Mouse (Mus musculus) spleen, adult 18-20 months (tissue): ENCODE results near the gene Treml1.
"Not testable (repeated sequence)": the region's sequence is repeated elsewhere in the genome, so short reads cannot be mapped to it uniquely, and the experiment has no call there.

Experiments used
- DNase-seq, 2 experiments: peaks; one replicate each; pipeline ENCODE4 v3.0.0; 2022; ENCODE audit warnings: mixed read lengths in 2 of 2

The Treml1 gene

DNA sequence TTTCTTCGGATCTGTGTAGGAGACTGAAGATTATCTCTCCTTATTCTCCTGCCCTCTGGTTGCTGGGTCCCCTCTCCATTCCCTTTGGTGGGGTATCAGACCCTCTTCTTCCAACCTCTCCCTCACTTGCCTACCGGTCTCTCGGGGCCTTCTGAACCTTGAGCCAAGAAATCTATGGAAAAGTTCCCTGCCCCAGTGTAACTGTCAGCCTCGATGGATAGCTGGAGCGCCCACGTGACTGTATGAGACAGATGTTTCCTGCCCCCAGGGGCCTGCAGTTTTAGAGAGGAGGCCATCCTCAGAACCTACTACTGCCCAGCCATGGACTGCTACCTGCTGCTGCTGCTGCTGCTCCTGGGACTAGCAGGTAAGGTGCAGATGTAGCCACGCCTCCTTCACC lies at the start of gene Treml1:
Gene Treml1 (plus strand): TSS at position 301 of the 400 bp plus-strand sequence.
- no peak for DNase-seq

DNA sequence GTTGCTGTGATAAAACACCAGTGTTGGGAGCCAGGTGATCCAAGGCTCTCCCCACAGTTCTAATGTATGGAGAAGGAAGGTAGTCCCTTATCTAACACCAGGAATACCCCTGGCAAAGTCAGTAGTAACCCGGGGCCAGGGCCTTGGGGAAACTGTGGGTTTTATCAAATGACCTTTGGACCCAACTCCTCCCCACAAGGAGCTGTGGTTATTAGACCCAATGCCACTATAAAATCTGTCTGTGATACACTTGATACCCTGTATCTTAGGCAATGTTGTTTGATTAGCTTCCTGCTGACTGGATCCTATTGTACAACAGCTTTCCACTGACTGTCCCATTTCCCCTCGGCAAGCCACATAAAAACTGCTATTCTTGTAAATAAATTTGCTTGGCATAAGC lies 47.6 kb upstream of the Treml1 start:
- no peak for DNase-seq

DNA sequence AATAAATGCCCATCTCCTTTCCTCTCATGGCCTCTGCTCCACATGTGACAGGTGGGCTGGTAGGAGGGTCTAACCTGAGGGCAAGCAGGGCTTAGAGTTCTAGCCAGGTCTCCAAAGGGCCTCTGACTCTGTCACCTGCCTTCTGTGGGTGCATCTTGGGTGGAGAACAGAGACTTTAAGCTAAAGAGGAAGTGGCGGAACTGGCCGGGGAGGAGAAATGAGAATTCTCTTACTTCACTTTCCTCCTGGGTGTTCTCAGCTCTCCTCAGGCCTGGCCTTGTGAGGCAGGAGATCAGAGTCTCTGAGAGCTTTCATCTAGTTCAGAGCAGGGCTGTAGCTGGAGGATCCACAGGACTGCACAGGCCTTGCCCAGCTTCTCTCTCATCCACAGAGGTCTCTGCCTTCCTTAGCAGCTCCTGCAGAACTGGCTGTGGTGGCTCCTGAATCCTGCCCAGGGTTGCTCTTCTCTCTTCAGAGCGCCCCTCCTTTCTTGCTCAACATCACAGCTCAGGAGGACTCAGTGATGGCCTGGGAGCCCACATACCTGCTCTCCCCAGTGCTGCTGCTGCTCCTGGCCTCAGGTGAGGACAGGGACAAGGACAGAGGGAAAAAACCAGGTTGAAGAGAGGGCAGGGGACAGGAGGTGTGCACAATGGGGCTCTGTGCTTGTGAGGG lies 43.7 kb upstream of the Treml1 start, which contains the start of gene B430306N03Rik:
Gene B430306N03Rik (plus strand): TSS at position 237 of the 675 bp plus-strand sequence.
- peak; percentile 16 to 39 for DNase-seq

DNA sequence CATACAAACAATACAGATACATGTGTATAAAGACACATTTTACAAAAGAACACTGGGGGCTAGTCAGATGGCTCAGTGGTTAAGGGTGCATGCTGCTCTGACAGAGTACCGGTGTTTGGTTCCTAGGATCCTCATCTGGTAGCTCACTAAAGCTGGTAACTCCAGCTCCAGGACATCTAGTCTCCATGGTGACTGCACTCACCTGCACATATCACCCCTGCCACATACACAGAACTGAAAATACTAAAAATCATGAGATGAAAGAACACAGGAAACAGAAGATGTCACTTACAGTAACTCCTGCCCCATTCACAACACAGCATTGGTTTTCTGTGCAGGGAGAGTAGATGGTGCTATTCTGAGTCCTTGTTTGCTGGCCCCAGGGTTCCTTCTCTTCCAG lies 41.0 kb upstream of the Treml1 start:
- DNase-seq = no peak

DNA sequence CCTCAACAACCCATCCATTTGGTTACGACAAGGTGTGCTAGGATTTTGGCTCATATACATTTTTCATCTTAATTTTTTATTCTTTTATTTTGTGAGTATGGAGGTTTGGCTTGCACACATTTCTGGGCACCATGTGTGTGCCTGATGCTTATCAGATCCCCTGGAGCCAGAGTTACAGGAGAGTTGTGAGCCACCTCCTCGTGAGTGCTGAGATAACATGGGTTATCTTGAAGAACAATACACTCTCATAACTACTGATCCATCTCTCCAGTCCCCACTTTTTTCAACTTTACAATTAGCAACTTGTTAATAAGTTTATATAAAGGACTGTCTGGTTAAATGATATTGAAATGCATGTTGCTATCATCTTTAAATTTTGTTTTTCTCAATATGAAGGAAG lies 38.4 kb upstream of the Treml1 start:
- DNase-seq = no peak

DNA sequence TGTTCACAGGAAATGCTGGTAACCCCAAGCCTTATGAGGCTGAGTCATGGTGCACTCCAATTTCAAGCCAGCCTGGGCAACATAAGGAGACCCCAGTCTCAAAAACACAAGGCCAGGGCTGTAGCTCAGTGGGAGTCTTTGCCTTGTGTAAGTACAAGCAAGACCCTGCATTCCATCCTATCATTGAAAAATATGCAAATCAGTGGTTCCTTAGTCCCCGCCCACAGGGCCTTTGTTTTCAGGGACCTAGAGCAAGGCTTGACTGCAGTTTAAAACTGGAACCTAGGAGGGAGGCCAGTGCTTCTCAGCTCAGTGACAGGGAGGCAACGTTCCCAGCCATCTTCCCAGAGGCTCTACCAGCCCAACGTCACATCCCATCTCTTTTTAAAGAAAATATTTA lies 36.5 kb upstream of the Treml1 start:
- no peak for DNase-seq

DNA sequence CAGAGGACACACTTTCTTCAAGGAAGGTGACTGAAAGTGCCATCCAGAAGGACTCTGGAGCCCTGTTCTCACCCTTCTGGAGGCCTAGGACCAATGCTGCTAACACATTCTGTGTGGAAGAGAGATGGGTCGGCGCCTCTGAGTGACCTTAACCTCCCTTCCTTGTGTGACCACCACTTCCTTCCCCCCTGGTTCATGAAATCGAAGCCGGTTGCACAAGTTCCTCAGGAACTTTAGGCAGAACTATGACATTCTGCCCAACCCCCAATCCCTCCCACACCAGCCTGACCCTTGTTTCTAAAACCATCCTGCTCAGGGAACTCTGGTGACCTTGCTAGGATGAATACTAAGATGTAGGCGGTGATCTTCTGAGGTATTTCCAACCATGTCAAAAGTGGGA lies 35.5 kb upstream of the Treml1 start:
- no peak for DNase-seq

DNA sequence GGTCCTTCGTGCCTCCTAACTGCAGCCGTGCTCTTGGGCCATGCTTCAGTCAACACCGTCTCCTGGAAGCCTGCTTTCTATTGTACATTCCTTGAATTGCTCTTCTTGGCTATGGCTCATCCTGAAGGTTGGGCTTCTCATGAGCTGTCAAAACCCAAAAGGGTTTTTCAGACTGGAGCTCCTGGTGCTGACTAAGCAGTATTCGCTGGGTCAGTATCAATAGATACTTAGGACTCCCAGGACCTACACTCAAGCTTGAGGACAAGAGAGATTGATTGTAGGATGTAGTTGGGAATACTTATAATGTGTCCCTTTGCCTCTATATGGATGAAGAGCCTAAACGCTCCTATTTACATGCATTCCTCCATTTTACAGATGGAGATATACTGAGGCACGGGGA lies 34.6 kb upstream of the Treml1 start:
- no peak for DNase-seq

DNA sequence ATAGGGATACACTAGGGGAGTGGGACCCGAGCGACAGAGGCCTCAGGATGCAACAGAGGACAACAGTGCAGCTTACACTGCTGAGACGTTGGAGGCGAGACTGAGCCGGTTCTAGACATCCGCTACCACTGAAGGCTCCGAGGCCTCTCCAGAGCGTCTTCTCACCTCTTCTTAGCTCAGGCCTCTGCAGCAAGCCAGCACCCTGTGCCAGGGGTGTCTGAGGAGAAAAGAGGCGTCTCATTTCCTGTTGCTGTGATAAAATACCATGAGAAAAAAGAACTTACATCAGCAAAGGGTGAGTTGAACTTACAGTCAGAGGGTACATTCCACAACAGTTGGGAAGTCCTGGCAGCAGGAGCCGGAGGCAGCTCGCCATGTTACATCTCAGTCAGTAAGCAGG lies 34.1 kb upstream of the Treml1 start:
- no peak for DNase-seq

DNA sequence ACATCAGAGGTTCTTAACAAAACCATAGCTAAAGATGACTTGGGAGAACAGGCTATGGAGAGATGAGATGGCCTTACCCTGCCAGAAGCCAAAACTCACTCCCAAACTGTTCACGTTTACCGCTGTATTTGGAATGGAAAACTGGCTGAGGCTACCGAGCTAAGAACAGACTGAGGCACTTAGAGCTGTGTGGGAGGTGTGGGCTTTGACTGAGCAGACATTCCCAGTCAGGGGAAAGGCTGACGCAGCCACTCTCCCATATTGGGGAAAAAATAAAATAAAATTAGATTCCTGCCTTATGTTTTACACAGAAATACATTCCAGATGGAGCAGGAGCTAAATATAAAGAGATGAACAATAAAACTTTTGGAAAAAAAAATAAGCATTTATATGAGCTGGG lies 33.1 kb upstream of the Treml1 start:
- DNase-seq = no peak

DNA sequence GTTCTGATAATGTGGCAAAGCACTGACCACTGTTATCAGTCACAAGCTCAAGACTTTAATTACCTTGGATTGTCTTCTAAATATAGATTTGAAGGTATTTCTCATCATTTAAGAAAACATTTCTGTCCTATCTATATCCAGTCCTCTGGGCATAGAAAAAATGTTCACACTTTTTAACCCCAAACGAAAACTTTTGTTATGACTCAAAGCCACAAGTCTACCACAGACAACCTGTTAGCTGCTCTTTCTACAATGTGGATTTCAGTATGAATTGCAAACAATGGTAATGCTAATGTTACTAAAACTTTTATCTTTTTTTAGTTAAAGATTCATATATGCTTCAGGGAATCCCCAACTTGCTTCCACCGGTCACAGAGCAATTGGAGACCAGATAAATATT lies 27.2 kb upstream of the Treml1 start:
- DNase-seq = no peak

DNA sequence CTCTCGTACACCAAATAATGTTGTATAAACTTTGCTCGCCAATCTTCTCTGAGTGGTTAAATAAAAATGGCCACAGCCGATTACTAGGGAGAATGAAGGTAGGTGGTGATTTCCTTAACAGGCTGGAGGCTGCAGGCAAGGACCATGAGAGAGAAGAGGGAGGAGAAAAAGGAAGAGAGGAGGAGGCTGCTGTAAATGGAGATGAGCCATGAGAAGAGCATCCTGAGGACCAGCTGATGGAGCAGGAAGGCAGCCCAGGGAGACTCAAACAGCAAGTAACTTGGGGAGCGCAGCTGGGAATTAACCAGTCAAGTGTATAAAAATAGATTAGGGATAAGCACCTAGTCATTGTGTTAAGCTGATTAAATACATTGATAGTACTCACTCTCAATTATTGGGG lies 25.5 kb upstream of the Treml1 start:
- DNase-seq = no peak

DNA sequence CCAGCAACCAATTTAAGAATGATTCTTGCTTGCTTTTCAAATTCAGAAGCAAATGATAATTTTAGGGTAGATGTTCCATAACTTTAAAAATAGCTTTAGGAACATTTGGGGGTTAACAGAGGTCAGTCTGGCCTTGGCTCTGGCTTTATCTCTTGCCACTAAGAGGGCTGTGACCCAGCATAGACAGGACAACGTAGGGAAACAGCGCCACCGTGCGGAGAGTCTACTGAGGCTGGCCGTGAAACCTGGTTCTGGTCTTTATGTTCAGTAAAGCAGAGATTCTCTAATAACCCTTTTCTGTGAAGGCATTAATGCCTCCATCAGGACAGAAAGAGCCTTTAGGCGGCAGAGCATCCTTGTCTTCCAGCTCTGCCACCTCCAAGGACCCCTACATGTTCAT lies 22.9 kb upstream of the Treml1 start:
- DNase-seq = peak; percentile 73 to 90

DNA sequence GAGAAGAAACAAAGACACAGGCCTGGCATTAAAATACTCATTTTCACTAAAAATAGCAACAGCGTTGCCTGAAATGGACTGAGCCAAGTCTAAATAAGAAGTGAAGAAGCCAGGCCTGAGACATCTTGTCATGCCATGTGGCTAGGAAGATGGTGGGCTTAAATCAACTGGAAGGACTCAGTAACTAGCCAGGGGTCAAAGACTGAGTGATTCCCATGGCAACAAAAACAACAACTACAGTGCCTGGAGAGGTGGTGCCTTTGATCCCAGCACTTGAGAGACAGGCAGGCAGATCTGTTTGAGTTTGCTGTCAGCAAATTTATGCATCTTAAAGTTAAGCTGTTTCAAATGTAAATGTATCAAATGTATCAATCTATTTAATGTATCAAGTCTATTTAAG lies 19.4 kb upstream of the Treml1 start:
- no peak for DNase-seq

DNA sequence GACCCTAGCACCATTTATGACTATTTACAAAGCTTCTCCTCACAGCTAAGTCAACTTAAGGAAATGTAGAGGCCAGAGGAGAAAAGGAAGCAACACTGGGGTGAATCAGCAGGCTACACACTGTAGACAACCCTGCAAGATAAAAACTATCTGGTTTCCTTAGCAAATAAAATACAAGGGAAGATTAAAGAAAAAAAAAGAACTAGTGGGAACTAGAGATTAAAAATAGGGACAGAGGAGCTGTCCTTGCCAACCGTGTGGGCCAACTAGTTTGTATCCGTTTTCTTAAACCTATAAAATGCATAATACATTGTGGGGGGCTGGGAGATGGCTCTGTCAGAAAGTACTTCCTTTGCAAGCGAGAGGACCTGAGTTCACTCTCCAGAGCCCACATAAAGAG lies 17.8 kb upstream of the Treml1 start:
- DNase-seq = no peak

DNA sequence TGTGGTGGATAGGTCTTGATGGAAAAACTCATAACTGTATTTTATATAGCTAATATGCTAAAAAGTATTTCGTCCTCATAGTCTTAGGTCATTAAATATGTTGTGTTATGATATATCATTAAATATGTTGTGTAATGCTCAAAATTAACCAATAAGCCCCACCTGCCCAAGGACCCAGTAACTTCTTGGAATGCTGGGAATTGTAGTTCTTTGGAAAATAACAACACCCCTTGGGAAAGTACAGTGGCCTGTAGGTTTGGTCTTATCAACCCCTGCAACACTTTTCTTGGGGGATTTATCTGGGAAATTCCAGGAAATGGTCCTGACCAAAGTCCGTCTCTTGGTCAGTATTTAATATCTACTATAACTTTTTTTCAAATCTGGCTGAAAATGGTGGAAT lies 16.7 kb upstream of the Treml1 start:
- DNase-seq = no peak

DNA sequence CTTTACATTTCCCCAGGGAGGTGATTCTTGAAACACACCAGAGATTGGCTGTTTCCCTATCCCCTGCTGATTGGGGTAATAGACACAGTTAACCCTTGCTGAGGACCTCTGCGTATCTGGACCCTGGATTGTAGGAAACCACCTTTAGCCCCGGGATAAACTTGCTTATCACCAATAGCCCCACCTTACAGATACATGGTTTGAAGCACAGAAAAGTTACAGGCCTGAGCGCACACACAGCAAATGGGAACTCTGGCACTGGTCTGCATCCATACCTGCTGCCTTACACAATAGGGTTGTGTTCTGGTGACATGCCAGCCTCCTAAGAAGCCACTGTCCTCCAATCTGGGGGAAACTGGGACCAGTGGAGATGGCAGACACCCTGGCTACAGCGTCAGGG lies 13.9 kb upstream of the Treml1 start:
- DNase-seq = no peak

DNA sequence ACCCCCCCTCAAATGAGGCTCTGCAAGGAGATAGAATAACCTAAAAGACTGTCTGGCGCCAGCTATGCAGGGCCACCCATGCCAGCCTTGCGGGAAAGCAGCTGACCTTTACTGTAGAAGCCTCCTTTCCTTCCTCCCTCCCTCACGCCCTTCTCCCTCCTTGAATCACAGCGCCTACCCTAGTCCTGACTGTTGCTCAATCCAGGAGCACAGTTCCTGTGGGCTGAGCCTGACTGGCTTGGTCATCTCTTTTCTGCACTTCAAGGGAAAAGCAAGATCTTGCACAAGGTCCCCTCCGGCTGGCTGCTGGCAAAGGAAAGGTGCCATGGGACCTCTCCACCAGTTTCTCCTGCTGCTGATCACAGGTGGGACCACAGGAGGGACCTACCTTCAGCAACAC lies 13.5 kb upstream of the Treml1 start, which contains the start of gene Trem2:
Gene Trem2 (plus strand): TSS at position 171 of the 400 bp plus-strand sequence.
- DNase-seq = no peak

DNA sequence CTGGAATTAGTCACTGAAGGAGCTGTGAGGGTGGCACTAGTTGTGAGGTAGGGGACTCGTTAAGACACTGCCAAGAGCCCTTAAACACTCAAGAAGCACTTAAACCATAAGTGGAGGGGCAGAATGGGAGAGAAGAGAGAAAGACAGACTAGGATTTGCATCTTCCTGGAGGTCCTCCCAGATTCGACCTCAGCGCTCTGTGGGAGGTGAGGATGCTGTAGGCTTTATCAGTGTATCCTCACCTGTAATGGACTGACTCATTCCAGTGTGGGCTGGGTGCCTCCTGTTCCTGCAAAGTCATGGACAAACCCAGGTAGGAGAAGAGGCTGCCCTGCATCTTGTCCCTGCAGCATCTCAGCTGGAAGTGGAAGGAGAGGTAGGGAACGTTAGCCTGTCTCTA lies 12.9 kb upstream of the Treml1 start:
- no peak for DNase-seq

DNA sequence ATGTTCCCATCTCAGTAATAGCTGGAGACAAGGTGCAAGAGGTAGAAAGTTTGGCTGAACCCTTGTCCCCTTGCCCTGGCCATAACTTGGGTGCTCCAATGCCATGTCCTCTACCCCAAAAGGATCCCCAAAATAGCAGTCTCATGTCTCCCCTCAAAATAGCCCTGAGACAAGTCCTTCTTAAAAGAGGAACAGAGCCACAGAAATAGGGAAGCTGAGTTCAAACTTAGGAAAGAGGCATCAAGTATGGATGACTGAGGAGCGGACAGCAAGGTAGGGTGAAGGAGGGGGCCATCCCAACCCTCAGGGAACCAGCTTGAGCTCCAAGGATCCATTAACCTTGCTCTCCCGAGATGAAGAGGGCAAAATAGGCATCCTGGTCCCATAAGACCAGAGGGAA lies 12.4 kb upstream of the Treml1 start:
- no peak for DNase-seq

DNA sequence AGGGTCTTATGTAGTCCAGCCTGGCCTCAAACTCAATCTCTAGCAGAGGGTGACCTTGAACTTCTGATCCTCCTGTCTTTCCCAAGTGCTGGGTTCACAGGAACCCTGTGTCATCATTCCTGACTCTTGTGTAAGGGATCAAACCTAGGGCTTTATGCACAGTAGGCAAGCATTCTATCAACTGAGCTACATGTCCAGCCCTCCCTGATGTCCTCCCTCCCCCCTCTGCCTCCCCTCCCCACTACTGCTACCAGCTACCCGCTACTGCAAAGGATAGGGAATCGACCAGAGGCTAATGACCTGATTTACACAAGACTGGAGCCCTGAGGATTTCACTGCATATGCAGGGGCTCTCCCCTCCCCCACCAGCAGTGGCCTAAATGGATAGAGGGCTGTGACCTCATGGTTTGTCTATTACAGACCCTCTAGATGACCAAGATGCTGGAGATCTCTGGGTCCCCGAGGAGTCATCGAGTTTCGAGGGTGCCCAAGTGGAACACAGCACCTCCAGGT lies 9.0 kb upstream of the Treml1 start:
- DNase-seq = no peak

DNA sequence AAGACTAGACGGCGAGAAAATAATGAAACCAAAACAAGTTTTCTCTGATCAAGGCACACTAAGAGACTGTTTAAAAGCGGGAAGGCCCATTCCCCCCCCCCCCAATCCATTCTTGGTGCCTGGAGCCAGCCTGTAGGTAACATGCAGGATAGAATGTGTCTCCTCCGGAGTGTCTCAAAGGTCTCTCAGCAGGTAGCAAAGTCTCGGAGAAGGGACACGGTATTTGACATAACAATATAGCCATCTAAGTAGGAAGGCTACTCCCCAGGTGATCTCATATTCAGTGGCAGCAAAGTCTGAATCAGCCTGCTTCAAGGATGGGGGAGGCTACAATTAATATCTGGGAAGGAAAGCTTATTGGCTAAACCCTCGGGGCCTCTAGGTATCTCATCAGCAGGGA lies 6.7 kb upstream of the Treml1 start:
- not testable (repeated sequence) for DNase-seq

DNA sequence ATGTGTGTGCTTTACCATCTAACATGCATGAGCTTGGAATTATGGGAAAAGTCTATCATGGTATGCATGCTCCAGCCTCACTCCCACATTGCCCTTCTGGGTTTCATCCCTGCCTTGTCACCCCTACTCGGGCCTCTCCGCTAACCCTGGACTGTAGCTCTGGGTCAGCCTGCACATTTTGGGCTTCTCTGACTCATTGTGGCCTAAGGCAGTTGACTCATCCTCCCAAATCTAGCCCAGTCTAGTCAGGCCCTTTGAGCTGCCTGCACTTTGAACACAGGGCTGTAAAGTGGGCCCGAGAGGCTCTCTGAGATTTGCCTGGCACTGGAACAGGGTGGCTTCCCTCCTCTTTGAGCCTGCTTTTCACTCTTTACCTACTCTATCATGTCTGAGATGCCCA lies 3.9 kb upstream of the Treml1 start:
- no peak for DNase-seq

DNA sequence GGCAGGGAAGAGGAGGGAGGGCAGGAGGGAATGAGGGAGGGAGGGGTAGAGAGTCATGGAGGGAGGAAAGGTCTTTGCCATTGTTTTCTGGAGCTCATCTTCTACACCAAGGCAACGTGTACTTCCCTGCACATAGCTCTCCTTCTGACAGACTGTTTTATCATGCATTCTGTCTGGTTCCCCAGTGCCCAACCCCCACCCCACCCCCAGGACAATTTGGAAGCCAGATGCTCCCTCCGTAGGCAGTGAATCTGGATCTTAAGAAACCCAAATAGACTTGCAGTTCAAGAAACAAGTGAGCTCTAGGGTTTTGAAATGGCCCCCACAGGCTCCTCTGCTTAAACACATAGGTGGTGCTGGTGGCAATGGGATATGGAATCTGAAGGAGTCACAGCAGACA lies 1.8 kb upstream of the Treml1 start:
- no peak for DNase-seq

DNA sequence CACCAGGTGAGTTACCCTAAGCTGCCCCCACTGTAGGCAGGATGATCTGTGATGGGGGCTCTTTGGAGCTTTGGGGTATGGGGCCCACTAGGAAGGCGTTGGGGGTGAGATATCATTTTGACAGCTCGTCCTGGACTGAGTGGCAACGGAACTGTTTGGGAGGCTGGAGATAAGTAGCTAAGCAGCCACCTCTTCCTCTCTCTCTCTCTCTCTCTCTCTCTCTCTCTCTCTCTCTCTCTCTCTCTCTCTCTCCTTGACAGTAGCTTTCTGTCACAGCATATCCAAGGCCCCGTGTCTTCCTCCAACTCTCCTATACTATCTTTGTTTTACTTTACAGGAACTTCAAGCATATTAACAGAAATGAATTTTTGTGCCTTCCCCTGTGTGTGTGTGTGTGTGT lies 746 bp downstream of the Treml1 start:
- no peak for DNase-seq
